Mouse (Mus musculus) C3H10T1/2 (cell line): ENCODE measurements around the gene Abcc5. TPM values are rescaled to one million over a fixed set of nuclear protein-coding genes. Genes with fewer than 3 reads are reported as not detected.

Source experiments
- polyA plus RNA-seq, 2 experiments: library from polyadenylated mRNA; unstranded; fragments of >200 nt; fragmentation: generic; extraction: Trizol; gene quantifications; one replicate each; pipeline ENCODE4 v1.2.1; 2012; ENCODE audit warnings: missing spikeins in 2 of 2

Gene Abcc5
- polyA plus RNA-seq = 10 to 100 TPM in 1 of 2 experiments, 1 to 10 TPM in 1; 5.8 to 36.2 TPM

DNA sequence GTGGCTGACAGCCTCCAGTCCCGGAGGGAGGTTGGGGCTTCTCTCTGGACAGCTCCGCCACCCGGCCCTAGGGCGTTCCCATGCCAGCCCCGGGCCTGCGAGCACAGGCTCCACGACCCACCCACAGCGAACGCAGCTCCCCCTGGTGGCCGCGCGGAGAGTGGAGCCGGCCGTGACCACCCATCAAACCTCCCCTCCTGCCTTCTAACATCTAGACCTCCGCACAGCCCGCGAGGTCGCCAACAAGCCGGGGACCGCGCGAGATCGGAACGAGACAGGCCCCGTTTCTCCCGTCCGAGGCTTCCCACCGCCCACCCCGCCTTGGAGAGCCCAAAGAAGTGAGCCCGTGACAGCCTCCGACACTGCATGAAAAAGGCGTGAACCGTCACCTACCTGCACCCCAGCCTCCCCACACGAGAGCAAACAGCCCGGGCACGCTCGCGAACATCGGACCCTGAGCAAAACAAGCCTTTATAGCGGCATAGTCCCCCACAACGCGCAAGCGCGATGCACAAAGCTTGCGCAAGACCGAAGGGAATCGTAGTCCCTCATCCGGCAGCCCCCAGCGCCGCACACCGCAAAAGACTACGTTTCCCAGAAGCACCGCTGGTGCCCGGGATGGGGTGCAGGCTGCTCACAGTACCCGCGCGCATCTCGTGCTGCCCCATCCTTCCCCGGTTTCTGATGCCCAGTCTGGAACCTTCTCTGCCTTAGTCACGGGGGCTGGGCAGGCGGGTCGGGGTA is at the start of gene Abcc5:
Abcc5 (minus strand) TSS at position 540 of the 744 bp plus-strand sequence.

DNA sequence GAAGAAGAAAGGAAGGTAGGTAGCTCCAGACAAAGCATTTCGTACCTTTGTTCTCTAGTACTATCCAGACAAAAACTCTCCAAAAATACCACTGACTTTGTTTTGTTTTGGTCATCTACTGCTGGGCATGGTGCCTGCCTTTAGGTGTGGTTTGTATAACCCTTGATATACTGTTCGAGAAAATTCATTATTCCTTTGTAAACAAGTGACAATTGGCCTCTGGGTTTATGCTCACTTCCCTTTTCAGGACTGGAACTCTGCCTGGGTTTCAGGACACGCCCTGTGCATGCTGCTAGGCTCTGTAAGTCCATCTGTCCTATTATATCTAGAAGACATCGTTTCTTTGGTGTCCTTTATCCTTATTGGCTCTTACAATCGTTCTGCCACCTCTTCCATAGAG is 100.9 kb downstream of the Abcc5 start, which contains the start of gene Cyp2ab1:
Cyp2ab1 (minus strand) TSS at position 119 of the 400 bp plus-strand sequence.

DNA sequence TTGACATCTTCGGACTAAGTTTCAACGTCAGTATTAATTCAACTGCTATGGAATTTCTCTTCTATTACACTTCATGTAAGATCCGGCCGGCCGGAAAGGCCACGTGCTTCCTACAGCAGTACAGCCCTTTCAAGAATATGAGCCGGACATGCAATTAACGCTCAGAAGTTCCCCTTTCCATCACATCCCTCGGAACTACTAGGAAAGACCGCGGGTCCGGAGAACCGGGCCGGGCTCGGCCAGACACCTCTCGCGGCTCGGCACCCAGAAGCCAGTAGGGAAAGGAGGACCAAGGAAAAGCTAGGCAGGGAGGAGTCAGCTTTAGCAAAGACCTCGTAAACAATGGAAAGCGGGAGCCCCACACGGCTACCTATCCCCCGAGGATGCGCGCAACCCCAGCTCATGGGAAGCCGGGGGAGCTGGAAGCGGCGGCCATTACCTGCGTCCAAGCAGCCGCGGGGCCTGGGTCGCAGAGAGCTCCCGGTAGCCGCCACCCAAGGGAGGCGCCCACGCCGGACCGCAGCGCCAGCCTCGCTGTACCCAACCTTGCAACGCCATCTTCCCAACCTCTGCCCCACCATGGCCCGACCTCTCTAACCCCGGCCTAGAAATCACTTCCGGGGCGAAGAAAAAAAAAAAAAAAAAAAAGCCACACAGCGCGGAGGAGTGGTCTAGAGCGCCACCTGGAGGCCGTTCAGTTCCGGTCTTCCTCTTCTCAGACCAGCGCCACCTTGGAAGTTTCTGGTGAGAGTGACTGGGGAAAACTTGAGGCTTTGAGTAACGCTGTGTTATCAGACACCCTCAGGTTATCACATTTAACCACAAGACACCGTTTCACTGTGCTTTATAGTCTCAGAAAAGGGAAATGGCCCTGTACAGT is 124.2 kb downstream of the Abcc5 start, which contains the start of gene Parl:
Parl (minus strand) TSS at position 618 of the 880 bp plus-strand sequence.

Other genes starting within 250 kb of the Abcc5 start
- under 1 TPM; 0.04 to 0.14 TPM for gene Map6d1, start 185.0 kb downstream of the Abcc5 start, polyA plus RNA-seq
- 10 to 100 TPM; 74.0 to 74.2 TPM for gene Parl, start 124.0 kb downstream of the Abcc5 start, polyA plus RNA-seq
- under 1 TPM in 1 of 2 experiments, not detected in 1; 0.09 TPM for gene Cyp2ab1, start 101.0 kb downstream of the Abcc5 start, polyA plus RNA-seq
- 100 to 1,000 TPM in 1 of 2 experiments, 10 to 100 TPM in 1; 71.0 to 162 TPM for gene Eif2b5, start 72.4 kb upstream of the Abcc5 start, polyA plus RNA-seq
- gene Dvl3, start 90.6 kb upstream of the Abcc5 start, polyA plus RNA-seq = 10 to 100 TPM in 1 of 2 experiments, 1 to 10 TPM in 1; 4.9 to 25.9 TPM
- 100 to 1,000 TPM; 391 to 480 TPM for gene Ap2m1, start 109.1 kb upstream of the Abcc5 start, polyA plus RNA-seq
- 10 to 100 TPM; 32.1 to 35.4 TPM for gene Abcf3, start 122.2 kb upstream of the Abcc5 start, polyA plus RNA-seq
- gene Vwa5b2, start 163.1 kb upstream of the Abcc5 start, polyA plus RNA-seq = under 1 TPM; 0.04 TPM
- gene Eef1akmt4, start 185.2 kb upstream of the Abcc5 start, polyA plus RNA-seq = 10 to 100 TPM; 11.0 to 40.1 TPM
- gene Gm49333, start 185.2 kb upstream of the Abcc5 start, polyA plus RNA-seq = not detected
- gene Alg3, start 185.3 kb upstream of the Abcc5 start, polyA plus RNA-seq = 10 to 100 TPM; 15.6 to 35.6 TPM
- gene Camk2n2, start 194.9 kb upstream of the Abcc5 start, polyA plus RNA-seq = 10 to 100 TPM; 10.8 to 15.4 TPM
- gene Ece2, start 203.4 kb upstream of the Abcc5 start, polyA plus RNA-seq = 1 to 10 TPM; 1.1 to 4.3 TPM
- 100 to 1,000 TPM; 151 to 214 TPM for gene Psmd2, start 225.3 kb upstream of the Abcc5 start, polyA plus RNA-seq
- gene Eif4g1, start 241.9 kb upstream of the Abcc5 start, polyA plus RNA-seq = 100 to 1,000 TPM; 119 to 126 TPM